Mouse (Mus musculus) CD4-positive naive resting alpha-beta T cell, adult 57 days (primary cell): ENCODE data around the gene Olfr1089. TPM values are rescaled to one million over a fixed set of nuclear protein-coding genes. Genes with fewer than 3 reads are reported as not detected.

Experiments
- total RNA-seq: library from RNA; stranded (reverse); gene quantifications from one replicate; pipeline ENCODE4 v1.2.4, GENCODE M21; 2023

The Olfr1089 gene
- total RNA-seq = not detected

DNA sequence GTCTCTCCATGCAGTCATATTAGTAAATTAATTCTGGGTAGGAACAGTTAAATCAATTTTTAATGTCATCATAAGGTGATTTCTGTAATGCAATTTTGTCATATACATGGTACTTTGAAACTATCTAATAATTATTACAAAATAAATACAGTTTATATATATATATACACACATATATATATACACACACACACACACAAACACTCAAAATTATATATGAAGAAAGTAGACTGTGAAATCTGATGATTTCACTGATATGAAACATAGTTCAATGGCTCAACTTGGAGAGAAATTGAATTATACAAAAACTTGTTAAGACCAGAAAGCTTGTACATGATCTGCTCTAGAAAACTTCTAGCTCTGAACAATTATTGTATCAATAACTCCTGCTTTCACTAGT, at the start of gene Olfr1089:
Olfr1089 (minus strand) TSS at position 101 of the 400 bp plus-strand sequence.

DNA sequence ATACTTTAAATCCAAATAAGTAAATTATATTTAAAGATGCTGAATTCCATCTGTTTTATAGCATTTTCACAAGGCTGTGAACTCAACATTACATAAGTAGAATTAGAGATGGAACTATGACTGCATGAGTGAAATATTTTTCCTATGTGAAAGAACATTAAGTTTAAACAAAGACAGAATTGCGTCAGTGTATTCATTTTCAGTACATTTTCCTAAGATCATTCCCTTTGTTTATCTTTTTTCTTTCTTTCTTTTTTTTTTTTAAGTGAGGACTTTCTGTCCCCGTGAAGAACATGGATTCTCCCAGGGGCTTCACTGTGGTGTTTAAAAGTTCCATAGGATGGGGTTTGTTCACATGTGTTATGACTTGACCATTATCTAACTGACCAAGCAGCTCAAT, 48.7 kb upstream of the Olfr1089 start, which contains the start of gene Olfr1093:
Olfr1093 (plus strand) TSS at position 301 of the 400 bp plus-strand sequence.

DNA sequence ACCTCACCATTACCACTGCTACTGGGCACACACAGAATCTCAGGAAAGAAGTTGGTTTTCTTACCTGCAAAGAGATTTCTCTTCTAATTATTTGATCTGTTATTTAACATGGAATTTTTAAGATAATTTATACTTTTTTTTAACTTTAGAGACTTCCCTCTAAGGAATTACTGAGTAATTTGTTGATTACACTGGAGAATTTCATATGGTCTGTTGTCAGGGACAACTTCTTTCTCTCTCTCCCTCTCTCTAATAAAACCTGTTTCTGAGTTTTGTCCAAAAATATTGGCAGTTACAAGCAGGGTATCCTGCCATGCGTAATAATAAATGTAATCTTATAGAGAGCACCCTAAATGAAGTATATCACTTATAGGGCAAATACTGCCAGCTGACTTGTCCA, 25.4 kb upstream of the Olfr1089 start, which contains the start of gene Olfr1090:
Olfr1090 (minus strand) TSS at position 101 of the 400 bp plus-strand sequence.

DNA sequence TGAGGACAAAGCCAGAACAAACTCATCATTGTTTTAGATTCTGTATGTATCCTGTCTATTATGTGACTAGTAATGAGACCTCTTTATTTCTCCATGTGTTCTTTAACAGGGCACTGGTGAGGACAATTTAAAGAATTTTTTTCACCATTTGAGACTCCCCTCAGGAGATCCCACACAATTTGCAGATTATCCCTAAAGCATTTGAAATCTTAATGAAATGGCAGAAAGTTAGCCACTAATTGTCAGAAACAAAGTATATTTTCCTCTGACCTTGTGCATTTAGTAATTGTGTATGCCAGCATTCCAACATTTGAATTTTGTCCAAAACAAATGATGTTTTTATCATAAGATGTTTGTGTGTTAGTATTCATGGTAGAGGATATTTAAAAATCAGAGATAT, 35.2 kb downstream of the Olfr1089 start, which contains the start of gene Olfr1087:
Olfr1087 (minus strand) TSS at position 101 of the 400 bp plus-strand sequence.

Other genes with a start within 250 kb of the Olfr1089 start
- not detected for gene Olfr228, start 246.3 kb downstream of the Olfr1089 start, total RNA-seq
- not detected for gene Olfr1076, start 225.2 kb downstream of the Olfr1089 start, total RNA-seq
- not detected for gene Olfr1079, start 191.2 kb downstream of the Olfr1089 start, total RNA-seq
- not detected for gene Olfr1080, start 175.5 kb downstream of the Olfr1089 start, total RNA-seq
- not detected for gene Olfr1082, start 134.7 kb downstream of the Olfr1089 start, total RNA-seq
- not detected for gene Olfr1084, start 94.0 kb downstream of the Olfr1089 start, total RNA-seq
- not detected for gene Olfr1085, start 71.7 kb downstream of the Olfr1089 start, total RNA-seq
- gene Olfr1086, start 53.6 kb downstream of the Olfr1089 start, total RNA-seq = not detected
- not detected for gene Olfr1087, start 35.3 kb downstream of the Olfr1089 start, total RNA-seq
- not detected for gene Olfr1090, start 25.3 kb upstream of the Olfr1089 start, total RNA-seq
- gene Olfr1093, start 48.8 kb upstream of the Olfr1089 start, total RNA-seq = not detected
- not detected for gene Olfr141, start 76.3 kb upstream of the Olfr1089 start, total RNA-seq
- gene Olfr1094, start 91.0 kb upstream of the Olfr1089 start, total RNA-seq = not detected
- gene Olfr1095, start 118.0 kb upstream of the Olfr1089 start, total RNA-seq = not detected
- not detected for gene Gm13723, start 141.1 kb upstream of the Olfr1089 start, total RNA-seq
- not detected for gene Olfr1097, start 158.5 kb upstream of the Olfr1089 start, total RNA-seq
- gene Olfr1098, start 190.8 kb upstream of the Olfr1089 start, total RNA-seq = not detected
- not detected for gene Olfr1099, start 227.0 kb upstream of the Olfr1089 start, total RNA-seq
- not detected for gene Olfr1100, start 246.3 kb upstream of the Olfr1089 start, total RNA-seq